Mouse (Mus musculus) forebrain, embryonic 13.5 days (tissue): ENCODE data around the gene Zmym4. TPM values are rescaled to one million over a fixed set of nuclear protein-coding genes. Genes with fewer than 3 reads are reported as not detected.

Experiments
- polyA plus RNA-seq: library from polyadenylated mRNA; unstranded; fragments of >200 nt; fragmentation: Nextera tagmentation; extraction: Ambion mirVana; gene quantifications from 2 replicates; pipeline ENCODE4 v1.2.1, GENCODE M21; 2015

Zmym4 gene
- polyA plus RNA-seq, 1 experiment from 2014 or later, result 30.0 TPM

Other genes with a start within 250 kb of the Zmym4 start
- gene Tfap2e, start 231.9 kb downstream of the Zmym4 start, polyA plus RNA-seq, result 0.19 and 0.31 TPM in 2 replicates
- gene Ncdn, start 214.7 kb downstream of the Zmym4 start, polyA plus RNA-seq, result 47.6 and 60.0 TPM in 2 replicates
- 29.3 and 32.6 TPM in 2 replicates for gene AU040320, start 214.6 kb downstream of the Zmym4 start, polyA plus RNA-seq
- 120 and 122 TPM in 2 replicates for gene Sfpq, start 53.2 kb upstream of the Zmym4 start, polyA plus RNA-seq
- gene Zmym1, start 93.0 kb upstream of the Zmym4 start, polyA plus RNA-seq, result 26.4 and 28.4 TPM in 2 replicates
- gene Zmym6, start 109.2 kb upstream of the Zmym4 start, polyA plus RNA-seq, result 24.0 and 30.0 TPM in 2 replicates
- 13.6 and 15.9 TPM in 2 replicates for gene Tmem35b, start 155.6 kb upstream of the Zmym4 start, polyA plus RNA-seq
- gene Dlgap3, start 201.1 kb upstream of the Zmym4 start, polyA plus RNA-seq, result 4.9 and 5.4 TPM in 2 replicates